25 mouse cellular contexts compared by ENCODE assay signal in the genomic region with DNA sequence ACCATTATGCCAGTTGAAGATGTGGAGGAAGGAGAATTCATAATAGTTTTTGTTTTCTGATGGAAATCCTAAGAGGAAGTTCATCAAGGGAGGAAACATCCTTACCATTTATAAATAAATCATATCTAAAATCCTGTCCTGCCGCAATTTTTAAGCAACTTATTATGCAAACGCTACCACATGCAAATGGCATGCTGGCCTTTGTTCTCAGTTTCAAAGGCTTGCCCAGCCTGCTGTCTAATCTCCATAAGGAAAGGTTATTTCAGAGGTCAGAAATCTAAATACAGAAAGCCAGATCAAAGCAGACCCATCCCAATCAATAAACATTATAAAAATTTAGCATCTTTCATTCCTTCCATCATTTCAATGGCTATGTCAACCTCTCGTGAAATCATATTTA. TPM values are rescaled to one million over a fixed set of nuclear protein-coding genes. Genes with fewer than 3 reads are reported as not detected.
DNase-seq lines count a peak whose midpoint lies in the region; ATAC-seq lines count a peak whose summit lies in the region.
"Had no signal": no experiment of that assay in that cellular context is flagged by ENCODE, and none has a peak within 500 bp of the region (broad histone marks: within the 10 kb centered on the region; RNA-seq: fewer than 3 reads in every experiment).

No protein-coding gene starts in this region.

- H3K4me2 ChIP-seq in forebrain, embryonic 12.5 days: no peak overlapping the region
- H3K4me2 ChIP-seq in forebrain, embryonic 15.5 days (replicated peaks): no peak overlapping the region
- no peak overlapping the region for H3K4me2 ChIP-seq in kidney, embryonic 14.5 days (replicated peaks; ENCODE audit: low read depth, low read length)
- H3K4me2 ChIP-seq in midbrain, embryonic 11.5 days: no peak overlapping the region
- H3K4me2 ChIP-seq in midbrain, embryonic 15.5 days: no peak overlapping the region
- H3K4me2 ChIP-seq: heart, embryonic 15.5 days had no signal

- H3K36me3 ChIP-seq in forebrain, embryonic 12.5 days (replicated peaks): no peaks in the 10 kb centered on the region
- no peaks in the 10 kb centered on the region for H3K36me3 ChIP-seq in forebrain, embryonic 15.5 days
- H3K36me3 ChIP-seq in kidney, embryonic 14.5 days (ENCODE audit: control insufficient read depth, insufficient read depth, low read length): no peaks in the 10 kb centered on the region
- no peaks in the 10 kb centered on the region for H3K36me3 ChIP-seq in midbrain, embryonic 11.5 days (ENCODE audit: control insufficient read depth, insufficient read depth, low read length)
- H3K36me3 ChIP-seq in midbrain, embryonic 15.5 days (replicated peaks): no peaks in the 10 kb centered on the region
- H3K36me3 ChIP-seq: heart, embryonic 15.5 days had no signal

- H3K27ac ChIP-seq in forebrain, embryonic 12.5 days: peak overlapping the region; percentile 56; the same call in 1 of the 2 replicates
- no peak overlapping the region for H3K27ac ChIP-seq in forebrain, embryonic 15.5 days (replicated peaks)
- no peak overlapping the region for H3K27ac ChIP-seq in kidney, embryonic 14.5 days (ENCODE audit: low read depth, low read length)
- peak overlapping the region; percentile 37; the same call in 1 of the 2 replicates for H3K27ac ChIP-seq in midbrain, embryonic 11.5 days (ENCODE audit: low read depth, low read length)
- no peak overlapping the region; the same call in 1 of the 2 replicates for H3K27ac ChIP-seq in midbrain, embryonic 15.5 days
- H3K27ac ChIP-seq: heart, embryonic 15.5 days had no signal

- H3K9me3 ChIP-seq in forebrain, embryonic 12.5 days: no peaks in the 10 kb centered on the region
- no peaks in the 10 kb centered on the region for H3K9me3 ChIP-seq in forebrain, embryonic 15.5 days
- H3K9me3 ChIP-seq in kidney, embryonic 14.5 days (ENCODE audit: control insufficient read depth, low read length): no peaks in the 10 kb centered on the region
- H3K9me3 ChIP-seq in midbrain, embryonic 11.5 days (ENCODE audit: control insufficient read depth, low read length): no peaks in the 10 kb centered on the region
- no peaks in the 10 kb centered on the region for H3K9me3 ChIP-seq in midbrain, embryonic 15.5 days
- H3K9me3 ChIP-seq: heart, embryonic 15.5 days had no signal

- peaks cover 45% of the 10 kb centered on the region for H3K4me1 ChIP-seq in forebrain, embryonic 12.5 days
- peaks cover 24% of the 10 kb centered on the region for H3K4me1 ChIP-seq in forebrain, embryonic 15.5 days
- H3K4me1 ChIP-seq in kidney, embryonic 14.5 days (ENCODE audit: control insufficient read depth, insufficient read depth, low read length): 0 out of 2 replicates have a peak, but pooled peaks cover 5% of the 10 kb centered on the region
- H3K4me1 ChIP-seq in midbrain, embryonic 11.5 days (ENCODE audit: control insufficient read depth, insufficient read depth, low read length): peaks cover 29% of the 10 kb centered on the region
- peaks cover 35% of the 10 kb centered on the region for H3K4me1 ChIP-seq in midbrain, embryonic 15.5 days

- no peak overlapping the region for H3K9ac ChIP-seq in forebrain, embryonic 12.5 days
- no peak overlapping the region for H3K9ac ChIP-seq in forebrain, embryonic 15.5 days (replicated peaks)
- no peak overlapping the region for H3K9ac ChIP-seq in kidney, embryonic 14.5 days (ENCODE audit: low read depth, low read length)
- no peak overlapping the region for H3K9ac ChIP-seq in midbrain, embryonic 11.5 days (ENCODE audit: low read length)
- no peak overlapping the region for H3K9ac ChIP-seq in midbrain, embryonic 15.5 days
- H3K9ac ChIP-seq: heart, embryonic 15.5 days had no signal

- no peak for ATAC-seq in forebrain, embryonic 12.5 days (ENCODE audit: low FRiP score)
- no peak for ATAC-seq in forebrain, embryonic 15.5 days (replicated peaks)
- ATAC-seq in kidney, embryonic 14.5 days (ENCODE audit: low FRiP score, low TSS enrichment): no peak
- no peak for ATAC-seq in midbrain, embryonic 11.5 days (ENCODE audit: low FRiP score)
- no peak for ATAC-seq in midbrain, embryonic 15.5 days (replicated peaks)

- peak; percentile 49 for DNase-seq in kidney, adult 9 months
- peak; percentile 85 for DNase-seq in midbrain, embryonic 11.5 days (ENCODE audit: low spot score, missing footprints)
- DNase-seq in adrenal gland, adult 18-20 months (ENCODE audit: low spot score in 2 of 2): no peak
- DNase-seq: adrenal gland, postnatal 14 days; cerebellum, adult 9-10 months; gastrocnemius, postnatal 36 days; heart, postnatal 36 days; kidney, adult 11 months; kidney, postnatal 10 days; layer of hippocampus, postnatal 36 days; lung, adult 2 months; lung, postnatal 14 days; thymus, adult 18-20 months; thymus, postnatal 36 days had no signal

- WGBS in forebrain, embryonic 12.5 days: 42% methylated on average over 3 of the region's 3 CpGs
- 45% methylated on average over 3 of the region's 3 CpGs for WGBS in forebrain, embryonic 15.5 days
- WGBS in kidney, embryonic 14.5 days: 85% methylated on average over 3 of the region's 3 CpGs
- 48% methylated on average over 3 of the region's 3 CpGs for WGBS in midbrain, embryonic 11.5 days
- 25% methylated on average over 3 of the region's 3 CpGs for WGBS in midbrain, embryonic 15.5 days

- H3K4me3 ChIP-seq in forebrain, embryonic 12.5 days (replicated peaks): no peak overlapping the region
- H3K4me3 ChIP-seq in forebrain, embryonic 15.5 days: no peak overlapping the region
- H3K4me3 ChIP-seq in kidney, embryonic 14.5 days (ENCODE audit: low read length): no peak overlapping the region
- H3K4me3 ChIP-seq in midbrain, embryonic 11.5 days (ENCODE audit: low read depth, low read length): no peak overlapping the region
- H3K4me3 ChIP-seq in midbrain, embryonic 15.5 days: no peak overlapping the region
- H3K4me3 ChIP-seq: heart, embryonic 15.5 days had no signal

- no peaks in the 10 kb centered on the region for H3K27me3 ChIP-seq in forebrain, embryonic 12.5 days
- H3K27me3 ChIP-seq in forebrain, embryonic 15.5 days: no peaks in the 10 kb centered on the region
- no peaks in the 10 kb centered on the region for H3K27me3 ChIP-seq in kidney, embryonic 14.5 days (ENCODE audit: control insufficient read depth, insufficient read depth, low read length)
- H3K27me3 ChIP-seq in midbrain, embryonic 11.5 days (ENCODE audit: control insufficient read depth, insufficient read depth, low read length): no peaks in the 10 kb centered on the region
- no peaks in the 10 kb centered on the region for H3K27me3 ChIP-seq in midbrain, embryonic 15.5 days (replicated peaks)
- H3K27me3 ChIP-seq: heart, embryonic 15.5 days had no signal

RNA-seq across cellular contexts. Expression of gene Hgd, which starts 1.9 kb away (rescaled TPM):
- polyA plus RNA-seq in forebrain, embryonic 12.5 days (2016; fragmentation: Nextera tagmentation; extraction: Ambion mirVana): 0.23 and 0.45 TPM in 2 replicates
- polyA plus RNA-seq in forebrain, embryonic 15.5 days (2015; fragmentation: Nextera tagmentation; extraction: Ambion mirVana): 0.24 TPM in 1 of 2 replicates, not detected in the other
- polyA plus RNA-seq in kidney, embryonic 14.5 days (2014; fragmentation: Nextera tagmentation; extraction: Ambion mirVana): 0.26 and 0.53 TPM in 2 replicates
- 0.29 and 0.39 TPM in 2 replicates for polyA plus RNA-seq in midbrain, embryonic 11.5 days (2014; fragmentation: Nextera tagmentation; extraction: Ambion mirVana)
- polyA plus RNA-seq in midbrain, embryonic 15.5 days (2015; fragmentation: Nextera tagmentation; extraction: Ambion mirVana): 0.14 and 0.37 TPM in 2 replicates
- total RNA-seq in adrenal gland, adult 18-20 months (2021): under 1 TPM in 1 of 2 experiments, not detected in 1; 0.63 TPM
- total RNA-seq: gastrocnemius, postnatal 36 days; layer of hippocampus, postnatal 36 days; left cerebral cortex, postnatal 10 days; megakaryocyte progenitor cell, adult 5-6 weeks; monocyte, adult 5-6 weeks; neutrophil, adult 5-6 weeks had no signal
- polyA plus RNA-seq: embryonic facial prominence, embryonic 14.5 days; limb, embryonic 11.5 days had no signal

RNA-seq across cellular contexts. Expression of gene Rabl3, which starts 42.2 kb away (rescaled TPM):
- 34.5 and 35.1 TPM in 2 replicates for polyA plus RNA-seq in forebrain, embryonic 12.5 days (2016; fragmentation: Nextera tagmentation; extraction: Ambion mirVana)
- polyA plus RNA-seq in forebrain, embryonic 15.5 days (2015; fragmentation: Nextera tagmentation; extraction: Ambion mirVana): 17.7 and 18.1 TPM in 2 replicates
- polyA plus RNA-seq in kidney, embryonic 14.5 days (2014; fragmentation: Nextera tagmentation; extraction: Ambion mirVana): 21.4 and 28.6 TPM in 2 replicates
- polyA plus RNA-seq in midbrain, embryonic 11.5 days (2014; fragmentation: Nextera tagmentation; extraction: Ambion mirVana): 49.6 and 52.4 TPM in 2 replicates
- polyA plus RNA-seq in midbrain, embryonic 15.5 days (2015; fragmentation: Nextera tagmentation; extraction: Ambion mirVana): 18.9 and 19.9 TPM in 2 replicates
- 1 to 10 TPM; 6.7 to 8.0 TPM for total RNA-seq in adrenal gland, adult 18-20 months (2021)

RNA-seq across cellular contexts. Expression of gene Gtf2e1, which starts 42.3 kb away (rescaled TPM):
- 49.3 and 52.6 TPM in 2 replicates for polyA plus RNA-seq in forebrain, embryonic 12.5 days (2016; fragmentation: Nextera tagmentation; extraction: Ambion mirVana)
- 39.0 and 40.3 TPM in 2 replicates for polyA plus RNA-seq in forebrain, embryonic 15.5 days (2015; fragmentation: Nextera tagmentation; extraction: Ambion mirVana)
- polyA plus RNA-seq in kidney, embryonic 14.5 days (2014; fragmentation: Nextera tagmentation; extraction: Ambion mirVana): 16.6 and 33.9 TPM in 2 replicates
- polyA plus RNA-seq in midbrain, embryonic 11.5 days (2014; fragmentation: Nextera tagmentation; extraction: Ambion mirVana): 59.3 and 64.1 TPM in 2 replicates
- 32.0 and 32.4 TPM in 2 replicates for polyA plus RNA-seq in midbrain, embryonic 15.5 days (2015; fragmentation: Nextera tagmentation; extraction: Ambion mirVana)
- 10 to 100 TPM; 13.2 to 14.8 TPM for total RNA-seq in adrenal gland, adult 18-20 months (2021)

Comparison
In these comparisons a context has a peak if more than half of its experiments do, and no peak if none do; other contexts are left out.
1. H3K27ac ChIP-seq: peak in forebrain, embryonic 12.5 days (single experiment) and midbrain, embryonic 11.5 days (single experiment); none in forebrain, embryonic 15.5 days (single experiment), kidney, embryonic 14.5 days (single experiment) and midbrain, embryonic 15.5 days (single experiment).
2. DNase-seq: peak in kidney, adult 9 months (single experiment) and midbrain, embryonic 11.5 days (single experiment); none in adrenal gland, adult 18-20 months (0 of 2).